Mouse (Mus musculus) heart, adult 18-20 months (tissue): Measurements from ENCODE around the gene Zfp770. TPM values are rescaled to one million over a fixed set of nuclear protein-coding genes. Genes with fewer than 3 reads are reported as not detected.
A peak's percentile ranks its signal among the peaks of the same experiment; 100 is the strongest.
"Not testable (repeated sequence)": the region's sequence is repeated elsewhere in the genome, so short reads cannot be mapped to it uniquely, and the experiment has no call there.

Experiments used
- DNase-seq, 2 experiments: peaks; one replicate each; pipeline ENCODE4 v3.0.0; 2021 to 2022; ENCODE audit warnings: mixed read lengths in 1 of 2
- long read RNA-seq, 2 experiments: library from polyadenylated mRNA; stranded (forward); transcript quantifications; one replicate each; pipeline ENCODE4 v2.0.0; 2021
- total RNA-seq, 2 experiments: library from RNA; stranded (reverse); gene quantifications; 2 replicates each; pipeline ENCODE4 v1.2.3; 2021

The Zfp770 gene
- 10 to 100 TPM; 16.6 to 20.0 TPM for total RNA-seq
- long read RNA-seq, experiment 1, full-length matches to known transcripts, result 5 of 5 reads
- long read RNA-seq, experiment 1, partial matches to known transcripts, result 0 of 5 reads
- long read RNA-seq, experiment 1, other reads (novel, unspliced or antisense), result 0 of 5 reads
- long read RNA-seq, experiment 2, partial matches to known transcripts, result 0 of 1 reads
- long read RNA-seq, experiment 2, other reads (novel, unspliced or antisense), result 1 of 1 reads

DNA sequence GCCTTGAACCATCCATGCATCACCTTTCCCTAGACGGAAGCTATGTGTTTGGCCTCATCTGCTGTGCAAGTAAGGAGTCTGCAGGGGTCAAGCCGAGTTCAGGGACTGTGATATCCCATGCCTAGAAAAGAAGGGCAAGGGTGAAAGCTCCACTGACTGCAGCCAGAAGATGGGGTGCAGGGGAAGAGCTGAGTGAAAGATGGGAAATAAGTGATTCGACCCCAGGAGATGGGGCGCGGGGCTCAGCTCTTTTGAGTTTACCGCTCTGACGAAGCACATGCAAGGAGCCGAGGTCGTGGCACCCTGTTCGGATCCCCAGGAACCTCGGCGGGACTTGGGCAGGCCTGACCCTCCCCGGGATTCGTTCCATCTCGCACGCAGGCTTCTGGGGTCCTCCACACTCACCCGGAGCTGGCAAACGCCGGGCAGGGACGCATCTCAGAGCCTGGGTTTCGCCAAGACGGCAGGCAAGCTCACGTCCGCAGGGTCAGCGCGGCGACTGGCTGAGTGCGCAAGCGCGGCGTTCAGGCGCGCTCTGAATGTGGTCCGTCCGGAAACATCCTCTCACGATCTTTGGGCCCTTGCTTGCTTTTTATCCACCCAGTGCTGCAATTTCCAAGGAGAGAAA lies at the start of gene Zfp770:
TSS of gene Zfp770 (minus strand) at position 538 of the 628 bp plus-strand sequence.
- DNase-seq, result peak; percentile 80 to 89

DNA sequence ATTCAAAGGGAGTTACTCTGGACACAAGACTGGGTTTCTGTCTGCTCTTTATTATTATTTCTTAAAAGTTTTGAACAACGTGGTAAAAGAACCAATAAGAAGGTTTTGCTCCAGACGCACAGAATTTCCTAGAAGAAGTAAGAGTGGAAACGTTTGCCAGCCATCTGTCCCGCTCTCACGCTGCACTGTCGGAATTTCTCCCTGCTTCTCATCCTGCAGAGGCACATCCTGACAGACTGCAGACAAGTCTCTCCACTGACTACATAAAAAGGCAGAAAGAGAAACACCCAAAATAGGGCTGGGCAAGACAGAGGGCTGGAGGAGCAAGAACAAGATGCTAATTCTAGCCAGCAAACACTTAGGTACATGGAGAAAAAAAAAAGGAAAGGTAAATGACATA lies 48.2 kb upstream of the Zfp770 start:
- no peak for DNase-seq

DNA sequence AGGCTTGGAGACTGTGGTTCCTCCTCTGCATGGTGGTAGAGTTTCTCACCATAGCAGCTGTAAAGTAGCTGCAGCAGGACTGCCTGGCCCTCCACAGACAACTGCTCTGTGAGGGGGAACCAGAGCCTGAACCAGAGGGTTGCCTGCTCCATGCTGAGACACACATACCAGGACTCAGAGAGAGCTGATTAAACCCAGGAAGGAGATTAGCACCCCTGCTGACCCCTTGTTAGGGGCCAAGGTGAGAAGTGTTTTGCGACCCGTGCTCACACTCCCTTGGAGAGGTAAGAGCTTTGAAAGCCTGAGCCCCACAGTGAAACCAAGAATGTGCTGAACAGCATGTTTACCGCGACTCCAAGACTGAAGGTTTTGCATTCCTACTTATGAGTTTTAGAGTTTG lies 36.4 kb upstream of the Zfp770 start:
- DNase-seq, result no peak

DNA sequence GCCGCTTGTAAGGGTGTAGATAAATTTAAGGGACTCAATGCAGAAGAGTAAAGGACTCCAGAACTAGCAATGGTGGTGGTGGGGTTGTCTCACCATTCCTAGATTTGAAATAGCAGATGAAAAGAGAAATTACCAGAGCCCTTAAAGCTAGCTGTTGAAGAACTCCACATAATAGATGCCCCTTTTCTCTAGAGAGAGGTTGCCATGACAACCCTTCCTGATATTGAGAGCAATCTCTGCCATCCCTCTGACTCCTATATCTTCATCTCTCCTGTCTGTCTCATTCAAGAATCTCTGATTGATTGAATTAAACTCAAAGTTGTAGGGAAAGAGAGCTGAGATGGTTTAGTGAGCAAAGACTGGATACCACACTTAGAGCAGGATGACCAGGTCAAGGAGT lies 35.3 kb upstream of the Zfp770 start:
- no peak for DNase-seq

- no peak for DNase-seq
These were observed 34.3 kb upstream of the Zfp770 start for GRCm38 (mm10) chr2:114235584-114235983.

GRCm38 (mm10) chr2:114231248-114231647 lies 30.0 kb upstream of the Zfp770 start:
- no peak for DNase-seq

- DNase-seq, result no peak
These were observed 27.4 kb upstream of the Zfp770 start for GRCm38 (mm10) chr2:114228672-114229071.

DNA sequence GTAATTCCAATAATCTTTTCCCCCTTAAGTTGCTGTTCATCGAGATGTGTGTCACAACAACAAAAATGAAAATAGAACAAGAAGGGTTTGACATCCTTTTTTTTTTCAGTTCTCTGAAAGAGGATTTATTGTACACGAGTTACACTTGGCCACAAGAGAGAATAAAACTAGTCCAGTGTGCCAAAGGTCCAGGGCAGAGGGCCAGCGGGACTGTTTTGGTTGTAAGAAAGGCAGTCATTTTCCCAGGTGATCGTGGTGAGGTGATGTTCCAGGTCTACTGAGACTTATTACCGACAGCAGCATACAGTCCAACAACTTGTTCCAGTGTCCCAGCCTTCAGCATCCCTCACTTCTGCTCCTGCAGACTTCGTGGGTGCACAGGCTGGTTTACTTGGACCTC lies 3.8 kb upstream of the Zfp770 start:
- DNase-seq, result no peak

GRCm38 (mm10) chr2:114201574-114201973 lies 305 bp upstream of the Zfp770 start:
- no peak for DNase-seq

GRCm38 (mm10) chr2:114196421-114196820 lies 4.8 kb downstream of the Zfp770 start:
- DNase-seq, result no peak

DNA sequence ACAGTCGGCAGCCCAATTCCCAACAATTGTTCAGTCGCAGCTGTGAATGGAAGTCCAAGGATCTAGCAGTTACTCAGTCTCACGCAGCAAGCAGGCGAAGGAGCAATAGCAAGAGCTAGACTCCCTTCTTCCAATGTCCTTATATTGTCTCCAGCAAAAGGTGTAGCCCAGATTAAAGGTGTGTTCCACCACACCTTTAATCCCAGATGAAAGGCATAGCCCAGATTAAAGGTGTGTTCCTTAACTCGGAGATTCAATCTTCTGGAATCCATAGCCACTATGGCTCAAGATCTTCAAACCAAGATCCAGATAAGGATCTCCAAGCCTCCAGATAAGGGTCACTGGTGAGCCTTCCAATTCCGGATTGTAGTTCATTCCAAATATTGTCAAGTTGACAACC lies 14.3 kb downstream of the Zfp770 start, which contains the start of gene Aqr:
TSS of gene Aqr (minus strand) at position 101 of the 400 bp plus-strand sequence.
- DNase-seq, result not testable (repeated sequence)

- no peak for DNase-seq
These were observed 23.2 kb downstream of the Zfp770 start for GRCm38 (mm10) chr2:114177802-114178733.

DNA sequence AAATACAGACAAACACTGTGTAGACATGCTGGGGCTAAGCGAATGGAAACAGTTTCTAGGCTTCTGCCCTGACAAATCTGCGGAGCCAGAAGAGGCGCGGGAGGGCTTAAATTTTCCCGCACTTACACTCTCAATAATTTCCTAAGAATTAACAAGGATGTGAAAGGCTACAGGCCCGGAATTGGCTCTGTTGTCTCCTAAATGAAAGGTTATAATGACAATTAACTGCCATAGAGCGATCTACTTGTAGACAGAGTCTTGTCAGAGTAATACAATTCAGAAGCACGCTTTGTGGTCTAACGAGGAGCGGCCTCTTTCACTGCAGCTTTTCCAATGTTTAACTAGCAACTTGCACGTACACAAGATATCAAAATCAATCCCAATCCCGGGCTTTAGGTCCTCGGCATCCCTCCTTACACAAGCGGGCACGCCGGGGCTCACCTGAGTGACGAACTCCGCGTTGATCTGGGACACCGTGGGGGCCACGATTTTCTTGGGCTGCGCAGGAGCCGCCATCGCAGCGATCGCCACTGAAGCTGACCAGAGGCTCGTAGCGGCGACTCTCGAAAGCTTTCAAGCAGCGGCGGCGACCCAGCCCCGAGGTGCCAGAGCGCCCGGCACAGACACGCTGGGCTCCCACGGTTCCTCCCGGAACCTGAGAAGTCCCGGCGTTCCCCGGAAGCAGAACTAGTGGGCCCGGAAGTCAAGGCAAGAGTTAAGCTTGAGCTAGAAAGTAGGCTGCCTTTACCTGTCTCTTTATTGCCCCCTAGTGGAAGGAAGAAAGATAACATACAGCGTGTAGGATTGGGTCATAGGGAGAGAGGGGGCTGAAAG lies 26.4 kb downstream of the Zfp770 start:
- peak; percentile 87 to 91 for DNase-seq

GRCm38 (mm10) chr2:114173248-114173647 lies 28.0 kb downstream of the Zfp770 start:
- no peak for DNase-seq

- no peak for DNase-seq
These were observed 33.4 kb downstream of the Zfp770 start for GRCm38 (mm10) chr2:114167837-114168236.

DNA sequence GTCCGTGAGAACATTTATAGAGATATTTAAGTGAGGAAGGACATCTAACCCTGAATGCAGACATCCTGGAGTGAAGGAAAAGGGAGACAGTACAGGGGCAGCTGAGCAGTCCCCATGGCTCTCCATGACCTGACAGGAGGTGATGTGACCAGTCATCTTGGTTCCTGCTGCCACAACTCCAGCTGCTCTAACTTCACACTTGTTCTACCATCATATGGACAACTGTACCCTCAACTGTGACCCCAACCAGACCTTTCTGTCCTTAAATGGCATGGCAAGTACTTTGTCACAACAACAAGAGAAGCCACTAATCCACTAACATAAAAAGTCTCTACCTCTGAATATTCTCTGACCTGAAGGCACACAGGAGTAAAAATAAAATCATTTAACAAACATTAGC lies 39.3 kb downstream of the Zfp770 start:
- no peak for DNase-seq

DNA sequence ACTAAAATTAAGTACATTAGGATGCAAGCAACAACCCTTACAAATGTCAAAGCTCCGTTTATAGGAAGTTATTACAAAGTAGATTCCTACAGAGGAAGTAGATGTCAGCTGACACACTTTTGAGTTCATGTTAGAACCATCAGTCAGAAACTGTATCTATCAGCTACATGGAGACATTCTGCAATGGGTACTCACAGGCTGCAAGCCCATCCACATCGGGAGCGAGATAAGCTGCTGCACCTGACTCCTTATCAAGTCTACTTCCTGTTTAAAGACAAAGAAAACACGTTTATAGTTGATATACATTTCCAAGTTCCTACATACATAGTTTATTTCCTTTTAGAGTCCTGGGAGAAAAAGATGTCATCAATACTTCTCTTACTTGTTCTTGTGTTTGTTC lies 43.9 kb downstream of the Zfp770 start:
- DNase-seq, result no peak

GRCm38 (mm10) chr2:114156639-114157038 lies 44.6 kb downstream of the Zfp770 start:
- DNase-seq, result no peak

DNA sequence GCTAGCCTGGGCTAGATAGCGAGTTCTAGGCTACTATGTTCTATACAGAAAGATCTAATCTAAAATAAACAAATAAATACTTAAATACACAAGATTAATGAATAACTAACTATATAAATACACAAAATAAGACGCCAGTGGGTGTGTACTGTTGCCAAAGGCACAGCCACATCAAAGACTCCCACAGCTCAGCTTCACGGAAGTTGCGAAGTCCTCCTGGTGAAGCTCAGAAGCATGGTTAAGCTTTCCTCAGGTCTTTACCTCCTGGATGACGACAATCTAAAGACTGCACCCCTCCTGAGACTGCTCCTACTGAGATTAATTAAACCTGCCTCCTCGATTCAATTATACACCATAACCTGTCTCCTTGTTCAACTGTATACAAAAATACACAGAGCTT lies 48.0 kb downstream of the Zfp770 start:
- DNase-seq, result no peak

DNA sequence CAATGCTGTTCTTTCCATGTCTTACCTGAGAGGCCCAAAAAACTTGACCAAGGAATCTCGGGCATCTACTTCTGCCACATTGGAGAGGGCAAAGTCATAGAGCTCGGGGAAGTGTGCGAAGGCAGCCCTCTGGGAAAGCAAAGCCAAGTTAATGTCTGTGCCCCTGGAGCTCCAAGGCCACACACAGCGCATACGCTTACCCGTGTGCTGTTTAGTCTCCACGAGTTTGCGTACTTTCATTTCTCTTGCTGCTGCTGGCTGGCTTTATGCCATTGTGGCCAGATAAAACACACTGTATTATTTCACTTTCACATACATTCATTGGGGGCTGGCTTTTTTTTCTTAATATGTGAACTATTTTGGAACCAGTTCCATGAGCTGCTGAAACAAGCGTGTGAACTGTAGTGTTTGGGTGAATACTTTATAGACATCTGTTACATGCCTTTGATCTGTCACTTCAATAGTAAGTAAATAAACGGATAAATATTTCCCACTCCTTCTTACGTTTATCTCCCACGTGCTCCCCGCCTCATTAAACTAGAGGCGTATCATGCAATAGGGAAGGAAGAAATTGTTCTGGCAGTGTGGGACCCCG lies 54.3 kb downstream of the Zfp770 start:
- DNase-seq, result no peak

DNA sequence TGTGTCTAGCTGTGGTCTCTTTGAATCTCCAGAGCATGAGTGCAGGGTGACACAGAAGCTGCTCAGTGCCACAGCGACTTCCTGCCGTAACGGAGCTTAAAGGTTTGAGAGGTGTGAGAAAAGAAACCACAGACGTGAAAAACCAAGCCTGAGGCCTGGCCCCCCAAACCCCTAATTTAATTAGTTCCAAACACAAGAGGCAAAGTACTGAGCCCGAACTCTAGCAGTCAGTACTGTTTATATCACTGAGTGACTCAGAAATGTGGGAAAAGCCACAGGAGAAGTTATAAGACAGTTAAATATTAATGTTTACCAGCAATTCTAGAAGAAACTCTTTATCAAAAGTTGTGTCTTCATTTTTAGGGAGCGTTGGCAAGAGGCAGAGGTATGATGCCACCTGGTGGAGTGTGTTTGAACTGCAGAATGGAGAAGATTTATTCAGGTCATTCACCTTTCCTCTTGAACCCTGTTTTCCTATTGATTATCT lies 55.9 kb downstream of the Zfp770 start:
- peak; percentile 16 to 69 for DNase-seq
